Mouse (Mus musculus) left cerebral cortex, postnatal 4 days (tissue): ENCODE results near the gene Klhl31. TPM values are rescaled to one million over a fixed set of nuclear protein-coding genes. Genes with fewer than 3 reads are reported as not detected.

Experiments
- DNase-seq: peaks from one replicate; pipeline ENCODE4 v3.0.0-alpha.2; 2022
- intact Hi-C: fragments of 180-260 bp; cut with DNase I; formaldehyde crosslinking; loops from one replicate; pipeline ENCODE4 v1.15.1; 2025
- total RNA-seq, 2 experiments: library from RNA; stranded (reverse); gene quantifications; 2 replicates each; pipeline ENCODE4 v1.2.3; 2021

Klhl31 gene
- total RNA-seq, 2 experiments from 2014 or later: 0.18 TPM

- intact Hi-C loops: no loop called here
- no peak for DNase-seq
These were observed 59.3 kb downstream of the Klhl31 start for GRCm38 (mm10) chr9:77695586-77695985.

GRCm38 (mm10) chr9:77703476-77703875, 67.2 kb downstream of the Klhl31 start:
- DNase-seq: no peak
- intact Hi-C loops: no loop called here

GRCm38 (mm10) chr9:77704108-77704507, 67.8 kb downstream of the Klhl31 start:
- intact Hi-C loops: no loop called here
- no peak for DNase-seq

GRCm38 (mm10) chr9:77706515-77706914, 70.2 kb downstream of the Klhl31 start:
- no peak for DNase-seq
- intact Hi-C loops: no loop called here

GRCm38 (mm10) chr9:77707433-77708139, 71.3 kb downstream of the Klhl31 start:
- no peak for DNase-seq
- intact Hi-C loops: no loop called here

GRCm38 (mm10) chr9:77708950-77709349, 72.7 kb downstream of the Klhl31 start:
- no peak for DNase-seq
- intact Hi-C loops: no loop called here

Other genes with a start within 250 kb of the Klhl31 start
- 1 to 10 TPM; 8.0 to 8.3 TPM for gene Lrrc1, start 91.6 kb upstream of the Klhl31 start, total RNA-seq
- 10 to 100 TPM; 23.4 to 26.0 TPM for gene Gclc, start 118.0 kb downstream of the Klhl31 start, total RNA-seq